ENCODE assay signal across 19 mouse cellular contexts in the genomic region with DNA sequence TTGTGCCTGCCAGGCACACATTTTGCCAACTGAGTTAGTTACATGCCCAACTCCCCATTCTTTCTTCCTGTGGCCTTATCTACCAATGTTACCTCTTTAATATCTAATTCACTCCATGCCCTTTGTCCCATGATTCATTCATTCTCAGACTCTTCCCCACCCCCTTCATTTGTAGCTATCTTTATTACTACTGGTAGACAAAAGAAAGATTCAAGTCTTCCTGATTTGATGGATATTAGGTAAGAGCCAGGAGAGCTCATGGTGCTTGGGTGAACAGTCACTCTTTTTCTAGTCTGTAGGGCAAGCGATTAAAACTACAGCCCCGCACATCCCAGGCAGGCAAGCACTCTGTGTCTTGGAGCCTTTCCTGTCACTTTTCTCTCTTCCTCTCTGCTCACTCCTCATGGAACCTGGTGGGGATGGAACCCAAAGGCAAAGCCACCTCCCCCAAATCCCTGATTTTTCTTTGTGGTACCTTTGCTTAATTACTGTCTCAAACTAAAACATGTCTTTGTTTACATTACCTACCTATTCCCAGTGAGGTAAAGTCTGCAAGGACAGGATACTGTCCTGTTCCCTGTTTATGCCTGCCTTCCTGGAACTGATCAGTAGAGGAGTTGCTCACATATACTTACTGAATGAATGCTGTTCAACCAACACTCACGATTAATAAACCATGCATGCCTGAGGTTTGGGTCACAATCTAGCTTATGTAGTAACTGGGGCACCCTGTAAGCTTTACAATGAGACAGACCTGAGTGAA.
"Had no signal": no experiment of that assay in that cellular context is flagged by ENCODE, and none has a peak within 500 bp of the region (broad histone marks: within the 10 kb centered on the region; RNA-seq: fewer than 3 reads in every experiment).

No protein-coding gene starts in this region.

- DNase-seq: liver, postnatal 0 days; lung, embryonic 14.5 days; lung, postnatal 10 days; lung, postnatal 4 days; midbrain, embryonic 14.5 days; retina, postnatal 1 day; right cerebral cortex, adult 18-20 months; right cerebral cortex, postnatal 25 days; thymus, adult 2 months; thymus, postnatal 25 days; thymus, postnatal 4 days had no signal

- H3K9ac ChIP-seq: liver, postnatal 0 days; lung, embryonic 14.5 days; midbrain, embryonic 12.5 days; neural tube, embryonic 13.5 days; neural tube, embryonic 15.5 days; stomach, embryonic 15.5 days had no signal

- H3K4me3 ChIP-seq: midbrain, embryonic 10.5 days; midbrain, embryonic 12.5 days; myocyte; neural tube, embryonic 13.5 days; neural tube, embryonic 15.5 days; stomach, embryonic 15.5 days had no signal

- H3K4me2 ChIP-seq: lung, embryonic 14.5 days; midbrain, embryonic 12.5 days; neural tube, embryonic 13.5 days; neural tube, embryonic 15.5 days; stomach, embryonic 15.5 days had no signal

- H3K4me1 ChIP-seq: midbrain, embryonic 10.5 days; midbrain, embryonic 12.5 days; neural tube, embryonic 13.5 days; neural tube, embryonic 15.5 days; stomach, embryonic 15.5 days had no signal

- H3K9me3 ChIP-seq: midbrain, embryonic 10.5 days; midbrain, embryonic 12.5 days; neural tube, embryonic 13.5 days; neural tube, embryonic 15.5 days; stomach, embryonic 15.5 days had no signal

- ATAC-seq: liver, postnatal 0 days; midbrain, embryonic 16.5 days had no signal

- H3K27me3 ChIP-seq: midbrain, embryonic 12.5 days; neural tube, embryonic 13.5 days; neural tube, embryonic 15.5 days; stomach, embryonic 15.5 days had no signal

- H3K27ac ChIP-seq: midbrain, embryonic 10.5 days; midbrain, embryonic 12.5 days; neural tube, embryonic 13.5 days; neural tube, embryonic 15.5 days; stomach, embryonic 15.5 days; stomach, postnatal 0 days had no signal
